Mouse (Mus musculus) bone marrow, adult 2 months (tissue): ENCODE data around the gene Wdr18.

Experiments used
- CTCF ChIP-seq: fragments of 200-500 bp; IDR thresholded peaks from 2 replicates; pipeline ENCODE4 v1.5.1; 2011; ENCODE audit warnings: low read length, control low read depth; ENCODE audit not compliant: control insufficient read depth, insufficient read depth
- POLR2A ChIP-seq: fragments of 200-500 bp; IDR thresholded peaks from 2 replicates; pipeline ENCODE4 v1.6.1; 2011; ENCODE audit warnings: low read depth, mild to moderate bottlenecking, control low read depth, low read length, borderline replicate concordance; ENCODE audit not compliant: control insufficient read depth

DNA sequence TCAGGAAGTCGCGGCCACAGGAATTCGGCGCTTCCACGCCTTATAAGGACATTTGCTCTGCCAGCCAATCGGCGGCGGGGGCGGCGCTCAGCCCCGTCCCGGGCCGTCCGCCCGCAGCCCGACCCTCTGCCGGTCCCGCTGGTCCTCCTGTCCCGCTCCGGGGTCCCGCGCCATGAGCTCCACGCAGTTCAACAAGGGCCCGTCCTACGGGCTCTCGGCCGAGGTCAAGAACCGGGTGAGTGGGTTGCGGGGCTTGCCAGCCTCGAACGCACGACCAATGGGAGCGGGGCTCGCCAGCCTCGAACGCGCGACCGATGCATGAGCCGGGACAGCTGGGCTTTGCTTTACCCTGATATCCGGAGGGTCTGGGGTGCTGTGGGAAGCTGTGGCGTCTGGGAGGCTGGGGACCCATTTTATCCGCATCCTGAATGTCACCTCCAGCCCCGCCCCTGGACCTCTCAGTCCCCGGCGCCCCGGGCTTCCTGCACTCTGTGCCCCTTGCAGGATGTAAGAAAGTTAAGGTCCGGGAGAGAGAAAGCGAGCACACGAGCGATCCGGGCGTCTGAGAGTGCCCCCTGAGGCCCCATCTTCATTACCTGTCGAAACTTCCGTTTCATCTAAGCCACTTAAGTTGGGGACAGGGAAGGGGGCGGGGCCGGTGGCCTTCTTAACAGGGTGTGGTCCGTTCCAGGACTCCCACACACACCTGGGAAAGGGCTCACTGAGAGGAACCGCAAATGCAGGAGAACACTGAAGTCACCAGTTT is 28.7 kb downstream of the Wdr18 start, which contains the start of gene Cnn2:
- TF ChIP-seq CTCF (no peak), POLR2A (peak; percentile 63; the same call in 1 of the 2 replicates)
